Mouse (Mus musculus): ENCODE results near the gene Hpf1.

DNA sequence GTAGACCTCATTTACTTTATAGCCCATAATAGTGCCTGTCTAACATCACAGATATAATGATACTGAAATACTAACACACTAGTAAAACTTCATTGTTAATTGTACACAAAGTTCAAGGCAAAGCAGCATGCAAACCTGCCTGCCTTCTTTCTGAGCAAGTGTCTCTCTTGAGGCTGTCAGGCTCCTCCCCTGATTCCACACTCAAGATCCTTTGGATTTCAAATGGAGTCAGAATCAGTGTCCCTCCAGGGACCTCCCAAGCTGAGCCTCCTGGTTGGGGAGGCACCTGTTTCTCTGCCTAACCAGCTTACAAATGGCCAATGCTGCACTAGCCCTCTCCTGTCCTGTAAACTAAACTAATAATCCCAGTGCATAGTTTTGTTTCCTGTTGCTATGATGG lies 32.1 kb upstream of the Hpf1 start:
- TF ChIP-seq CTCF (IDR thresholded peaks at IDR 0.05 in 2 of 3, conservative IDR thresholded peaks at IDR 0.05 in 1 of 3; ENCODE audit: control insufficient read depth in 1 of 3, insufficient read depth in 1 of 3, low read depth in 2 of 3, low read length in 3 of 3, poor library complexity in 1 of 3, severe bottlenecking in 1 of 3) (no peak), TAL1 (IDR thresholded peaks at IDR 0.05; ENCODE audit: low read length) (no peak), HCFC1 (IDR thresholded peaks at IDR 0.05; ENCODE audit: low read depth, low read length) (no peak), POLR2A (IDR thresholded peaks at IDR 0.05; ENCODE audit: control insufficient read depth in 1 of 2, insufficient read depth in 1 of 2, low read depth in 1 of 2, low read length in 2 of 2, poor library complexity in 1 of 2) (no peak), RAD21 (IDR thresholded peaks at IDR 0.05; ENCODE audit: low read depth, low read length) (no peak)
